Mouse (Mus musculus) thymus, postnatal 0 days (tissue): ENCODE data around the gene Cfap52. TPM values are rescaled to one million over a fixed set of nuclear protein-coding genes. Genes with fewer than 3 reads are reported as not detected.

Experiments
- DNase-seq: peaks from one replicate; pipeline ENCODE4 v3.0.0-alpha.2; 2015; ENCODE audit warnings: low spot score
- polyA plus RNA-seq: library from polyadenylated mRNA; unstranded; fragments of >200 nt; fragmentation: Nextera tagmentation; extraction: Ambion mirVana; gene quantifications from 2 replicates; pipeline ENCODE4 v1.2.1, GENCODE M21; 2015

The Cfap52 gene
- 0.62 and 0.69 TPM in 2 replicates for polyA plus RNA-seq

DNA sequence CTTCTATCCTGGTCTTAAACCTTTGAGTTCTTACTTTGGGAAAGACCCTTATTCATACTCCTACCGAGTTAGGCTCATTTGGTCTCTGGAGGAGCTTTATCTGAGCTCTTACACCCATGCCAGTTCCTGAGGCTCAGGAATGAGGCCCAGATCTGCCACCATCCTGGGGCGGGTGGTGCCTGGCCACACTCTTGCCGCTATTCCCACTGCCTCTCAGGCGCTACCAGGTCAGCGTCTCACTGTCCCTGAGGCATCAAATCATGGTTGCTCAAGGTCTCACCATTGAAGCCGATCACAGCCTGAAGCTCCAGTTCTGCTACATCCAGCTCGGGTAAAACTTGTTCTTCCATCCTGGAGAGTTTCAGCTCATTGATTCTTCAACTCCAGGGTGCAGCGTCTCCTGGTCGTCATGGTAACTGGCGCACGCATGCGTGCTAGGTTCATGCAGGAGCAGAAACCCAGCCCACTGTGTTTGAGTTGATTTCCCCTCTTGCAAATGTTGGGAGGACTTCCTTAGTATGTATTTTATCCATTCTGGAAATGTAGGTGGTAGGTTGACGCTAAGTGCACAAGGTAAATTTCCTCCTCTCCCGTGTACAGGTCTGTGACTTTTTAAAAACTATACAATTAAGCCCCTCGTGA, at the start of gene Cfap52:
Gene Cfap52 (minus strand): TSS at position 410 of the 642 bp plus-strand sequence.
- peak; percentile 87 for DNase-seq

GRCm38 (mm10) chr11:68012207-68012606, 46.8 kb upstream of the Cfap52 start:
- no peak for DNase-seq

GRCm38 (mm10) chr11:68009377-68009776, 43.9 kb upstream of the Cfap52 start:
- DNase-seq, result no peak

GRCm38 (mm10) chr11:68007645-68008044, 42.2 kb upstream of the Cfap52 start:
- DNase-seq, result no peak

- DNase-seq, result no peak
Measured at GRCm38 (mm10) chr11:68006216-68006789, 40.9 kb upstream of the Cfap52 start.

GRCm38 (mm10) chr11:68004191-68004590, 38.7 kb upstream of the Cfap52 start:
- peak; percentile 60 for DNase-seq

DNA sequence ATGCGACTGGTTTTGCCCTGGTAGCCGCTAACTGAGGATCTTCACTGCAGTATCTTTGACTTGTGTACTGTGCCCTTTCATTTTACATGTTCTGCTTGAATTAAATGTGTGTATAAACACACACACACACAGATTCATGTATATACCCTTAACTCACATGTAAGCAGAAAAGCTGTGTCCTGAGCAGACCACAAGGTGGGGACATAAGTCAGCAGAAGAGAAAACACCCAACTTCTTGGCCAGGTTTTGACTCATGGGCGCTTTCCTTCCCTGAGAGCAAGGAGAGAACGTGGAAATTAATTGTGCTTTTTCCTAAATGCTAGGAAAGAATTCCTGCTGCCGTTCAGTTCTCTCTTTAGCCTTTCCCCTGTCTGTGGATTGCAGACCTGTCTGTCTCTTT, 34.2 kb upstream of the Cfap52 start:
- DNase-seq, result no peak

DNA sequence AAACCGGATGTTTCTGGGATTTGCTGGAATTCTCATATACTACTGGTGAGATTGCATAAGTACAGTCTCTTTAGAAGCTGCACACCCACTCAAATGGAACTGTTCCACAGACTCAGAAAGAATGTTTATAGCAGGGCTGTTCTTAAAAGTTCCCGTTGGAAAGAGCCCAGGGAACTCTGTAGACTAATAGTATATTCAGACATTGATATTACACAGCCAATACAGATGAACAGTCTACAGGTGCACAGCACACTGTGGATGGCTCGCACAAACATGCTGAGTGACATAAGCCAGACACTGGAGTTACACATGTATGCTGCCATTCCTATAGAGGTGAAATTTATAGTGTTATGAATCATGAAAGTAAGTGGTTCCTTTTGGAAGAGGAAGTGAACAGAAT, 33.5 kb upstream of the Cfap52 start:
- DNase-seq, result no peak

DNA sequence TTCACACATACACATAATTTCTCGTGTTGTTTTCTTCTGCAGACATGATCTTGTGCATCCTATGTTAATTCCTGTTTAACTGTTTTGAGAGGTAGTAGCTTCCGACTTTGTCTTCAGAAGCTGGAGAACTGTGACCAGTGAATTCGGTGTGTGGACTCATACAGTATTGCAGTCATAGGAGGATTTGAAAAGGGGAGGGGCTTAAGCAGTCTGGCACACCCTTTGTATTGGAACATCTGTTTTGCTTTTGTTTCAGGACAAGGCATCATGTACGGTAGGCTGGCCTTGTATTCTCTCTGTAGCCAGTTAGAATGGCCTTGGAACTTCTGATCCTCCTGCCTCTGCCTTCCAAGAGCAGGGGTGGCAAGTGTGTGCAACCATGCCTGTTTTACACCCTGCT, 30.5 kb upstream of the Cfap52 start:
- no peak for DNase-seq

GRCm38 (mm10) chr11:67991240-67991639, 25.8 kb upstream of the Cfap52 start:
- DNase-seq, result no peak

DNA sequence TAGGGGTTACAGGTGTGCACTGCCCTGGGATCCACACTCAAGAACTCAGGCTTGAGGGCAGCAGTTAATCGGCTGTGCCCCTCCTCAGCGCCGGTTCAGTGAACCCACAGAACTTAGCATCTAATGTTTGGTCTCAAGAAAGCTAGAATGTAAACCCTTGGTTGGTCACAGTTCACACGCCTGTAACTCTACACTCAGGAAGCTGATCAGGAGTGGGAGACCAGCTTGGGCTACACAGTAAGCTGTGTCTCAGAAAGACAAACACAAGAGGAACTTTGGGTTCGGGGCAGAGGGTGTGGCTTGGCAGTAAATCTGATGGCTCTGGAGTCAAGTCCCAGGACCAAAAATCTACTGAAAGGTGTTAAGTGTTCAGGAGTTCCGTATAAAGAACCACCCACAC, 18.1 kb upstream of the Cfap52 start:
- DNase-seq, result no peak

DNA sequence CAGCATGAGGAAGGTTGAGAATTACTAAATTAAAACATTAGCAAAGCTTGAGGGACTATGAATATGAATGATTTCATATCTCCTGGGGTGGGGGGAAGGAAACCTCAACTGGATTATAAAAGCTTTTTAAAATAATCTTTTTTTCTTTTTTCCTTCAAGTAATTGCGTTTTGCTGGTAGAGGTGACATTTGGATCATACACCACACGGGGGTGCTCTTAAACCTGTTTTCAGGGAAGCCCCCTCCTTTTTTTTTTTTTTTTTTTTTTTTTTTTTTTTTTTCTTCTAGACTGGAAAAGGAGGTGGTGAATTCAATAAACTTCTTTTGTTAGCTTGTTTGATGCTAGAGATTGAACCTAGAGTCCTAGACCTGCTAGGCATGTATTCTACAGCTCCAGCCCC, 9.8 kb upstream of the Cfap52 start:
- DNase-seq, result peak; percentile 67

GRCm38 (mm10) chr11:67973225-67973624, 7.8 kb upstream of the Cfap52 start:
- DNase-seq, result no peak

DNA sequence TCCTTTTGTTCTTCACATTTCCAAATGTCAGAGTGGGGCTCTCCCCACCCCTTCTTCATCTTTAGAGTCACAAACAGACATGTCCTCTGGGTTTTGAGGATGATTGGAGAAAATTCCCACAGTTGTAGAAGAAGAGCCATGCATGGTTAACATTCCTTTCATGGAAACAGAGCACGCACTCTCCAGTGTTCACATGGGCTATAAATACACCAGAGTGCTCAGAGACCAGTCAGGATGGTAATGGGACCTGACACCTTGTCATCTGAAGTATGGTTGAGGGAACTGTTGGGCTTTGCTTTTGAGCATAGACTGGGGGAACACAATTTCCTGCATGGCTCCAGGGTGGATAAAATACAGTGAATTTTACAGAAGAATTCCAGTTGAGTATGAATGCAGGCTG, 7.2 kb upstream of the Cfap52 start:
- DNase-seq, result no peak

DNA sequence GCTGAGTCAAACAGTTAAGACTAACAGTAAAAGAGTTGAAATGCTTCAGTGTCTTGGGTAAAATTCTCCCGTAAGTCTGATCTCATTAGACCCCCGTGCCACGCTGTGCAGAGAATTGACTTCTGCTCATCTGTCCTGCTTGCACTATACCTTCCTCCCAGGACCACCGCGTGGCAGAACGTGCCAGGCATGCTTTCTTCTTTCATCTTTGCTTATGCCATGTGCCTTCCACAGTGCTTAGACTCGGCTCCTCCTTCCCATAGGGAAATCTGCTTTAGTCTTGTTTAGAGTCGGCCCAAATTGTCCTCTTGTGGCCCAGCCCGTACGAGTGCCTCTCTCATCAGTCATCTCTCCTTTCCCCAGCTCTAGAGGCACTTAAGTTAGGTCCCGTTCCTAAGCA, 2.4 kb upstream of the Cfap52 start:
- no peak for DNase-seq

DNA sequence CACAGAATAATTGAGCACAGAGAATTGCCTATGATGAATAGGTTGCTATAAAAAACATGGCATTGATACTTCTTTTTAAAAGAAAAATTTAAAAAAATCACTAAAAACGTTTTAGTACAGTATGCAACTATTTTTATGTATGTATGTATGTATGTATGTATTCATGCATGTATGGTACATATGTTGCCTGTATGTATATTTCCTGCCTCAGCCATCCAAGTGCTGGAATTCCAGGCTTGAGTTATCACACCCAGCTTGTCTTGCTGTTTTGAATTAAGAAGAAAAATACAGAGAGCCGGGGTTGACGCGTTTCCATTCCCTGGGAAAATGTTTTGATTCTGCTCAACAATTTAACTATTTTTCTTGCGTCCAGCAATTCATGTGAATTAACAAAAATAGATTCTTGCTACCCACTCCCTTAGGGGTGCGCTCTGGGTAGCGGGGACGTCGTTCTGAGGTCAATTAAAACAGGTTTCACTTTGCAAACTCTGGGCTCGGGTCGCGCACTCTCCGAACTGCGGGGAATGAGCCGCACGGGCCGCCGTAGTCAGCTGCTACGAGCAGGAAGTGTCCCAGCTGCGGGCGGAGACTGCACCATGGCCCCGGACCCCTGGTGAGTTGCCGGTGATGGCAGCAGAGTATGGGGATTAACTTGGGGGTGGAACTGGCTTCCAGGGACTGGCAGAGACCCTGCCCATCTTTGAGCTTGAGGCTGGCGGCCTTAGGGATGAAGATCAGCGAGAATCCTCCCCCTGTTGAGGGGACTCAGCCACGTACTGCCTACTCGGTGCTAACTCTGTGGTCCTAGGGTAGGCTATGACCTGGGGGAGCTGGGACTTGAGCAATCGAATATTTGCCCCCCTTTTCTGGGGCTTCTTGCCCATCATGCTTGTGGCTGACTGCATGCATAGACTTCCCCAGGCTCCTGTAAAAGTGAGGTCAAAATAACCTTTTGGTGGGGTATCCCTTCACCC, 741 bp upstream of the Cfap52 start, which contains the start of gene Stx8:
Gene Stx8 (plus strand): TSS at position 289 of the 974 bp plus-strand sequence.
- DNase-seq, result peak; percentile 87

DNA sequence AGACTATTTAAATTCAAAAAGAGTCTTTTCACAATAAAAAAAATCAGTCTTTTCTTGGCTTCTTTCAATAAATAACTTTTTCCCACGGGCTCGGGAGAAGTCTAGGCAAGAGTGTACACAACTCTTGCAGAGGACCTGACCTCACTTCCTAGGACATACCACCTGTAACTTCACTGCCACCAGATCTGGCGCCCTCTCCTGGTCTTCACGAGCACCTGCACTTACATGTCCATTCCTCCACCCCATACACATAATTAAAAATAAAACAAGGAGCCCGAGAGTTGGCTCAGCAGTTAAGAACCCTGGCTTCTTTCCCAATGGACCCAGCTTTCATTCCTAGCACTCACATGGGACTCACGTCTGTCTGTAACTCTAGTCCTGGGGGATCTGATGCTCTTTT, 1.3 kb downstream of the Cfap52 start:
- peak; percentile 21 for DNase-seq

DNA sequence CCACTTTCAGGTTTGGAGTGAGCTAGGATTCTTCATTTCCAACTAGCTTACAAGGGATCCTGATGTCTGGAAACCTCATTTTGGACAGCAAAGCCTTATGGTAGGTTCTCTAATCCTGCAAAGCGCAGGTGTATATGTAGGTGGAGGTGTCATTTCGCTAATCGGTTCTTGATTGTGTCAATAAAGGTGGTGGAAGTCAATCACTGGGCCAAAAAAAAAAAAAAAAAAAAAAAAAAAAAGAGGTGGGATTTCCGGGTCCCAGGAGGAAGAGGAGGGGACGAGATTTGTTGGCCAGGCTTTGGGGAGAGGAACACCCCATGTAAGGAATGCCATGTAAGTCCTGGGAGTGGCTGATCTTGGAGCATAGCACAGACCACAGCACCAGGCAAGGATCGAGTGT, 11.0 kb downstream of the Cfap52 start:
- no peak for DNase-seq

GRCm38 (mm10) chr11:67953604-67954003, 11.8 kb downstream of the Cfap52 start:
- no peak for DNase-seq

DNA sequence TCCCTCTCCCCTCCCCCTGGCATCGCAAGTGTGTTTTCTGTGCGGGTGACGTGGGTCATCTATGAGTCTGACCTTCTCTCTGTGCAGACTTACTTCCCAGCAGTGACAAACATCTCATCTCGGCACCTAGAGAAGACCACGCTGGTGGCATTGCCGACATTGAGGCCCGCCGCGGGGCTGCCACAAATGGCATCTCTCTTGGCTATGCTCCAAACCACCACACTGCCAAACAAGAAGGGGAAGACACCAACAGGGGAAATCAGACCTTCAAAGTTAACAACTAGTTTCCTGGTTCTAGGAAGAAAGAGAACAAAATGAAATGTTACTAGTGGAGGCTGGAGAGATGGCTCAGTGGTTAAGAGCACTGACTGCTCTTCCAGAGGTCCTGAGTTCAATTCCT, 16.0 kb downstream of the Cfap52 start:
- no peak for DNase-seq

- no peak for DNase-seq
Measured at GRCm38 (mm10) chr11:67948229-67948628, 17.2 kb downstream of the Cfap52 start.

DNA sequence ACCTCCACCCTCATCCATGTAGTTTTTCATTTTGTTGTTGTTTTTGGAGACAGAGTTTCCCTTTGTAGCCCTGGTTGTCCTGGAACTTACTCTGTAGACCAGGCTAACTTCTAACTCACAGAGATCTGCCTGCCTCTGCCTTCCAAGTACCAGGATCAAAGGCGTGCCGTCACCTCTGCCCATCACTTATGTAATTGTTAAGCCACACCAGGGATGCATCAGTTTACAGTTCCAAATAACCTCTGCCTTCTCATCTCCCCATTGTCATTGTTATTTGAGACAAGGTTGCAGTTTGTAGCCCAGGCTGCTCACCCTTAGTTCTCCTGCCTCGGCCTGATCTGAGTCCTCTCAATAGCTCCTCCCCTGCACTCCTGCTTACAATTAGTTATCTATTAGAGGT, 33.3 kb downstream of the Cfap52 start:
- no peak for DNase-seq
